Mouse (Mus musculus) G1E (cell line): Measurements from ENCODE around the gene Npr1.

Experiments used
- CTCF ChIP-seq: IDR thresholded peaks from 2 replicates; pipeline ENCODE4 v1.5.1; 2012; ENCODE audit warnings: low read depth, low read length, inconsistent platforms, mixed read lengths
- GATA1 ChIP-seq: IDR thresholded peaks from 2 replicates; pipeline ENCODE4 v1.6.1; 2012; ENCODE audit warnings: borderline replicate concordance, low read length, inconsistent platforms, mixed read lengths
- POLR2AphosphoS5 ChIP-seq: IDR thresholded peaks from 2 replicates; pipeline ENCODE4 v1.6.1; 2012; ENCODE audit warnings: low read depth, low read length, inconsistent platforms; ENCODE audit not compliant: insufficient replicate concordance

- TF ChIP-seq CTCF (no peak), POLR2AphosphoS5 (no peak), GATA1 (no peak)
Measured at GRCm38 (mm10) chr3:90495850-90496525, 30.3 kb upstream of the Npr1 start.
